Mouse (Mus musculus) lung, adult 2 months (tissue): ENCODE results near the gene Mphosph9. TPM values are rescaled to one million over a fixed set of nuclear protein-coding genes. Genes with fewer than 3 reads are reported as not detected.

Source experiments
- DNase-seq: peaks from one replicate; pipeline ENCODE4 v3.0.0; 2022
- H3K4me1 ChIP-seq: fragments of 200-500 bp; 2 replicates; pipeline ENCODE4 v1.6.1; 2011; ENCODE audit warnings: low read length; ENCODE audit not compliant: control insufficient read depth, insufficient read depth
- H3K4me3 ChIP-seq: fragments of 200-500 bp; replicated peaks from 2 replicates; pipeline ENCODE3; 2011; ENCODE audit warnings: low read depth, mild to moderate bottlenecking, control low read depth, low read length; ENCODE audit errors: extremely low read depth
- CTCF ChIP-seq: fragments of 200-500 bp; IDR thresholded peaks from 2 replicates; pipeline ENCODE4 v1.5.1; 2011; ENCODE audit warnings: mild to moderate bottlenecking, low read length, control low read depth; ENCODE audit not compliant: insufficient read depth
- POLR2A ChIP-seq: fragments of 200-500 bp; IDR thresholded peaks from 2 replicates; pipeline ENCODE4 v1.6.1; 2011; ENCODE audit warnings: low read depth, mild to moderate bottlenecking, control low read depth, low read length, borderline replicate concordance; ENCODE audit errors: extremely low read depth
- WGBS: fragments of 180-500 bp; shearing (Covaris S2); methylation state at CpG from one replicate; pipeline ENCODE4 v1.1.7; 2018; 5-methylcytosine and 5-hydroxymethylcytosine counted together
- polyA plus RNA-seq: library from polyadenylated mRNA; depleted of rRNA; stranded (reverse); fragments of >200 nt; gene quantifications from 2 replicates; pipeline ENCODE4 v1.2.3, GENCODE M21; 2012

Mphosph9 gene
- polyA plus RNA-seq, 1 experiment = 3.3 TPM

GRCm38 (mm10) chr5:124287616-124288247, 40.0 kb downstream of the Mphosph9 start:
- no peak for DNase-seq
- no peak for TF ChIP-seq POLR2A
- no peak for TF ChIP-seq CTCF
- 97% methylated on average over 6 of the region's 6 CpGs for WGBS
- H3K4me3 ChIP-seq = no peak overlapping the region
- H3K4me1 ChIP-seq = no peaks in the 10 kb centered on the region

- H3K4me1 ChIP-seq = no peaks in the 10 kb centered on the region
- DNase-seq = no peak
- 70% methylated on average over 3 of the region's 3 CpGs for WGBS
- no peak overlapping the region for H3K4me3 ChIP-seq
- TF ChIP-seq POLR2A (no peak), CTCF (peak; percentile 33; the same call in 1 of the 2 replicates)
These were observed 43.4 kb downstream of the Mphosph9 start for GRCm38 (mm10) chr5:124284330-124284729.

GRCm38 (mm10) chr5:124282854-124283253, 44.9 kb downstream of the Mphosph9 start:
- Histone ChIP-seq H3K4me1 (no peaks in the 10 kb centered on the region), H3K4me3 (no peak overlapping the region)
- WGBS = 88% methylated on average over 2 of the region's 2 CpGs
- no peak for TF ChIP-seq CTCF
- TF ChIP-seq POLR2A = no peak
- no peak for DNase-seq

- WGBS = 89% methylated on average over 5 of the region's 5 CpGs
- H3K4me1 ChIP-seq = peaks cover 3% of the 10 kb centered on the region; the same call in 1 of the 2 replicates
- H3K4me3 ChIP-seq = no peak overlapping the region
- DNase-seq = no peak
- TF ChIP-seq CTCF = no peak
- no peak for TF ChIP-seq POLR2A
These were observed 57.5 kb downstream of the Mphosph9 start for GRCm38 (mm10) chr5:124270226-124270625.

GRCm38 (mm10) chr5:124269661-124270060, 58.1 kb downstream of the Mphosph9 start:
- no peak for DNase-seq
- H3K4me1 ChIP-seq = peaks cover 3% of the 10 kb centered on the region; the same call in 1 of the 2 replicates
- no peak overlapping the region for H3K4me3 ChIP-seq
- TF ChIP-seq POLR2A (no peak), CTCF (no peak)
- 78% methylated on average over 11 of the region's 11 CpGs for WGBS

GRCm38 (mm10) chr5:124267652-124268051, 60.1 kb downstream of the Mphosph9 start:
- TF ChIP-seq CTCF (no peak), POLR2A (no peak)
- Histone ChIP-seq H3K4me3 (no peak overlapping the region), H3K4me1 (peaks cover 11% of the 10 kb centered on the region)
- DNase-seq = no peak
- 62% methylated on average over 6 of the region's 6 CpGs for WGBS

- Histone ChIP-seq H3K4me3 (no peak overlapping the region), H3K4me1 (peaks cover 12% of the 10 kb centered on the region)
- WGBS = 41% methylated on average over 6 of the region's 6 CpGs
- no peak for TF ChIP-seq POLR2A
- TF ChIP-seq CTCF = no peak
- DNase-seq = no peak
These were observed 61.0 kb downstream of the Mphosph9 start for GRCm38 (mm10) chr5:124266821-124267220.

- Histone ChIP-seq H3K4me3 (no peak overlapping the region), H3K4me1 (peaks cover 12% of the 10 kb centered on the region)
- DNase-seq = no peak
- WGBS = 56% methylated on average over 4 of the region's 4 CpGs
- TF ChIP-seq POLR2A = no peak
- TF ChIP-seq CTCF = no peak
These were observed 64.5 kb downstream of the Mphosph9 start for GRCm38 (mm10) chr5:124263246-124263645.

GRCm38 (mm10) chr5:124262090-124262489, 65.7 kb downstream of the Mphosph9 start:
- no peak overlapping the region for H3K4me3 ChIP-seq
- WGBS = 72% methylated on average over 4 of the region's 4 CpGs
- TF ChIP-seq CTCF = no peak
- no peak for TF ChIP-seq POLR2A
- H3K4me1 ChIP-seq = peaks cover 12% of the 10 kb centered on the region
- no peak for DNase-seq

- no peak for DNase-seq
- WGBS = 21% methylated on average over 2 of the region's 2 CpGs
- H3K4me1 ChIP-seq = peaks cover 9% of the 10 kb centered on the region
- no peak overlapping the region for H3K4me3 ChIP-seq
- no peak for TF ChIP-seq POLR2A
- no peak for TF ChIP-seq CTCF
These were observed 68.6 kb downstream of the Mphosph9 start for GRCm38 (mm10) chr5:124259133-124259532.

- TF ChIP-seq CTCF = no peak
- TF ChIP-seq POLR2A = no peak
- 100% methylated on average over 1 of the region's 1 CpGs for WGBS
These were observed 69.7 kb downstream of the Mphosph9 start for GRCm38 (mm10) chr5:124258026-124258425.

More at GRCm38 (mm10) chr5:124258026-124258425, 69.7 kb downstream of the Mphosph9 start:
- Histone ChIP-seq H3K4me1 (peaks cover 5% of the 10 kb centered on the region), H3K4me3 (no peak overlapping the region)
- no peak for DNase-seq
